Mouse (Mus musculus): Measurements from ENCODE around the gene Diaph2. TPM values are rescaled to one million over a fixed set of nuclear protein-coding genes. Genes with fewer than 3 reads are reported as not detected.
A peak's percentile ranks its signal among the peaks of the same experiment; 100 is the strongest.

The Diaph2 gene
- polyA plus RNA-seq, 1 experiment from 2014 or later, result 2.3 TPM

DNA sequence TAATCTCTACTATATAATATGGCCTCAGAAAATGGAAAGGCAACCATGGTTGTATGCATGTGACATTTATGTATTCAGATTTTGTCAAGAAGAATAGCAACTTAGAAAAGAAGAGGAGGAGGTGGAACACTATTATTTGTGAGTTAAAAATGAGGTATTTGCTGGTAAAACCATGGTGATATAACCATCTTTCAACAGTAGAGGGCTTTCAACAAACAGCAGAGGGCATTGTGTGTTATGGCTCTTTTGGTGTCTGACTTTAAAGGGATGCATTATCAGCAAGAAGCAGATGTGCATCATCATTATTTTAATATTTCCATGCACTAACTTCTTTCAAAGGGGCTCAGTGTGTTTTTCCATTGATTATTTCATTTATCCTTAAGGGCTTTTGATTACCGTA, 731.3 kb downstream of the Diaph2 start:
- TF ChIP-seq CTCF (IDR thresholded peaks at IDR 0.05; ENCODE audit: low read depth), result peak; percentile 12; the same call in 1 of the 2 replicates
- Histone ChIP-seq H3K9me3 (ENCODE audit: control insufficient read depth) (no peaks in the 10 kb centered on the region), H3K4me3 (ENCODE audit: low read depth, low read length) (no peak overlapping the region), H3K4me2 (replicated peaks; ENCODE audit: low read depth) (no peak overlapping the region), H3K27ac (ENCODE audit: low read depth, low read length) (no peak overlapping the region), H3K9ac (ENCODE audit: low read depth, low read length) (no peak overlapping the region), H3K4me1 (replicated peaks; ENCODE audit: control insufficient read depth, insufficient read depth, low read length) (no peaks in the 10 kb centered on the region), H3K27me3 (replicated peaks; ENCODE audit: control insufficient read depth, insufficient read depth, low read length) (no peaks in the 10 kb centered on the region), H3K36me3 (ENCODE audit: control insufficient read depth, insufficient read depth) (no peaks in the 10 kb centered on the region)
- no peak for ATAC-seq
- 97% methylated on average over 1 of the region's 1 CpGs for WGBS

GRCm38 (mm10) chrX:130502680-130503464, 753.3 kb downstream of the Diaph2 start:
- Histone ChIP-seq H3K9me3 (ENCODE audit: control insufficient read depth) (no peaks in the 10 kb centered on the region), H3K27ac (ENCODE audit: low read depth, low read length) (no peak overlapping the region), H3K4me3 (ENCODE audit: low read depth, low read length) (no peak overlapping the region), H3K36me3 (ENCODE audit: control insufficient read depth, insufficient read depth) (no peaks in the 10 kb centered on the region), H3K4me2 (replicated peaks; ENCODE audit: low read depth) (no peak overlapping the region), H3K9ac (ENCODE audit: low read depth, low read length) (no peak overlapping the region), H3K4me1 (replicated peaks; ENCODE audit: control insufficient read depth, insufficient read depth, low read length) (no peaks in the 10 kb centered on the region), H3K27me3 (replicated peaks; ENCODE audit: control insufficient read depth, insufficient read depth, low read length) (no peaks in the 10 kb centered on the region)
- ATAC-seq, result no peak
- no peak for TF ChIP-seq CTCF (IDR thresholded peaks at IDR 0.05; ENCODE audit: low read depth)
- WGBS, result 69% methylated on average over 12 of the region's 12 CpGs

GRCm38 (mm10) chrX:130503465-130503860, 753.9 kb downstream of the Diaph2 start:
- Histone ChIP-seq H3K27ac (ENCODE audit: low read depth, low read length) (no peak overlapping the region), H3K36me3 (ENCODE audit: control insufficient read depth, insufficient read depth) (no peaks in the 10 kb centered on the region), H3K9me3 (ENCODE audit: control insufficient read depth) (no peaks in the 10 kb centered on the region), H3K27me3 (replicated peaks; ENCODE audit: control insufficient read depth, insufficient read depth, low read length) (no peaks in the 10 kb centered on the region), H3K4me2 (replicated peaks; ENCODE audit: low read depth) (no peak overlapping the region), H3K9ac (ENCODE audit: low read depth, low read length) (no peak overlapping the region), H3K4me1 (replicated peaks; ENCODE audit: control insufficient read depth, insufficient read depth, low read length) (no peaks in the 10 kb centered on the region), H3K4me3 (ENCODE audit: low read depth, low read length) (no peak overlapping the region)
- 71% methylated on average over 3 of the region's 3 CpGs for WGBS
- no peak for ATAC-seq
- no peak for TF ChIP-seq CTCF (IDR thresholded peaks at IDR 0.05; ENCODE audit: low read depth)

GRCm38 (mm10) chrX:130505626-130506025, 756.1 kb downstream of the Diaph2 start:
- no peaks in the 10 kb centered on the region for H3K9me3 ChIP-seq (ENCODE audit: control insufficient read depth)
- H3K4me2 ChIP-seq (replicated peaks; ENCODE audit: low read depth), result no peak overlapping the region
- no peaks in the 10 kb centered on the region for H3K36me3 ChIP-seq (ENCODE audit: control insufficient read depth, insufficient read depth)
- no peaks in the 10 kb centered on the region for H3K27me3 ChIP-seq (replicated peaks; ENCODE audit: control insufficient read depth, insufficient read depth, low read length)
- no peak overlapping the region for H3K27ac ChIP-seq (ENCODE audit: low read depth, low read length)
- no peak overlapping the region for H3K9ac ChIP-seq (ENCODE audit: low read depth, low read length)
- no peaks in the 10 kb centered on the region for H3K4me1 ChIP-seq (replicated peaks; ENCODE audit: control insufficient read depth, insufficient read depth, low read length)
- no peak for ATAC-seq
- no peak for TF ChIP-seq CTCF (IDR thresholded peaks at IDR 0.05; ENCODE audit: low read depth)
- H3K4me3 ChIP-seq (ENCODE audit: low read depth, low read length), result no peak overlapping the region
- 44% methylated on average over 5 of the region's 5 CpGs for WGBS

All from intestine, postnatal 0 days (tissue).